Mouse (Mus musculus) layer of hippocampus, postnatal 25 days (tissue): ENCODE data around the gene Frem2. TPM values are rescaled to one million over a fixed set of nuclear protein-coding genes. Genes with fewer than 3 reads are reported as not detected.

ENCODE experiments used
- DNase-seq, 2 experiments: peaks; one replicate each; pipeline ENCODE4 v3.0.0; 2022; ENCODE audit warnings: mixed read lengths in 2 of 2, low spot score in 1 of 2; ENCODE audit errors: extremely low spot score in 1 of 2
- total RNA-seq, 2 experiments: library from RNA; stranded (reverse); gene quantifications; 2 replicates each; pipeline ENCODE4 v1.2.3; 2021

Gene Frem2
- total RNA-seq: 1 to 10 TPM; 1.7 to 2.3 TPM

DNA sequence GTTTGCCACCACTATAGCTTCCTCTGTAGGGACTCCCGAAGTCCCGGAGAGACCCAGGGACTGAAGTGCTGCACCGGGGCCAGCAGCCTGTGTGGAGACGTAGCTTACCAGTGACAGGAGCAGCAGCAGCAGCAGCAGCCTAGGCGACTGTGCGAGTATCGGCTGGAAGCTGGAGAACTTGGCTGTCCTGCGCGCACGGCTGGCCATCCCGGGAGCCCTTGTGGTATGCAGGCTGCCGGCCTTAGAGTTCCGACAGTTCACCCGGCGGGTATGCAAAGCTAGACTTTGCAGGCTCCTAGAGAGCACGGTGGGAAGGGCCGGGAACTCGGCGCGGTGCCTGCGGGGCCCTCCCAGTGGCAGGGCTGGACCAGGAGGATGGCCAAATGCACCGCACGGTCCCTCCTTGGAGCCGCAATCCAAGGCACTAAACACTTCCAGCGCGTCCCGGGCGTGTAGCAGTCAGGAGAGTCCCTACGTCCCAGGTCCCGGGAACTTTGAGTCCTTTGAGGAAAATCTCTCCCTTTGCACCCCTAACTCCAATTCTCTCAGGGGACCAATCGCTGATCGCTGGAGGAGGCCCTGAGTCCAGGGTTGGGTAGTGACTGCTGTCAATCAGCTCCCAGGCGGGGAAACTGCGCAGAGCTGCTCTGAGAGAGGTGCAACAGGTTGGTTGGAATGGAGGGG is at the start of gene Frem2:
Gene Frem2, minus strand, starts transcription at position 478 of the 684 bp plus-strand sequence.
- peak; percentile 20 to 51 for DNase-seq

GRCm38 (mm10) chr3:53705992-53706495 is 48.9 kb upstream of the Frem2 start:
- DNase-seq: no peak

GRCm38 (mm10) chr3:53703126-53703505 is 46.0 kb upstream of the Frem2 start:
- DNase-seq: no peak

DNA sequence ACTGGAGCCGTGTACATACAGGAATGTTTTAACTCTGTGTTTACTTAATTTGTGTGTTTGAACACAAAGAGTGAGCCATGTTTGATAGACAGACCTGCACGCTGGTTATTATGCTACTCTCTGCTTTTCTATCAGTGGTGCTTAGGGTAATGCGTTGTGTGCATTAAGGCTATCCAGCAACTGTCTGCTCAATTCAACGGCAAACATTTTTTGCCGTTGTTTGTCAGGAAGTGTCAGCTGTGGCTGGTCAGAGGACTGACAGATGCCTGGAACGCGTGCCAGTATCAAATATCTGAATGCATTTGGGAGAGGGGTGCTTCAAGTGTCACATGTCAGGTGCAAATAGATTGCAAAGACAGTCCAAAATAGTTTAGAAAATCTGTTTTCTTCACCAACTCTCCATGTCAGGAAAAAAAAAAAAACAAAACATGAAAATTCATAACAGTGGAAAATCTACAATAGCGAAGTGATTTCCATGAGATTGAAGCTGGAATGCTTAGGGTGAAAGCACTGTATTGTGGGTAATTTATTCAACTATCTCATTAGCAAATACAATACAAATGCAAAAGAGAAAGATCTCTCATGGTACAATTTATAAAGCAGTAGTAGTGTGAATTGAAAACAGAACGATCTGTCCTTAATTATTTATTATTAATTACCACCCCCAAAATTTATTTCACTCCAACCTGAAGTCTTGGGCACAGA is 45.4 kb upstream of the Frem2 start:
- no peak for DNase-seq

DNA sequence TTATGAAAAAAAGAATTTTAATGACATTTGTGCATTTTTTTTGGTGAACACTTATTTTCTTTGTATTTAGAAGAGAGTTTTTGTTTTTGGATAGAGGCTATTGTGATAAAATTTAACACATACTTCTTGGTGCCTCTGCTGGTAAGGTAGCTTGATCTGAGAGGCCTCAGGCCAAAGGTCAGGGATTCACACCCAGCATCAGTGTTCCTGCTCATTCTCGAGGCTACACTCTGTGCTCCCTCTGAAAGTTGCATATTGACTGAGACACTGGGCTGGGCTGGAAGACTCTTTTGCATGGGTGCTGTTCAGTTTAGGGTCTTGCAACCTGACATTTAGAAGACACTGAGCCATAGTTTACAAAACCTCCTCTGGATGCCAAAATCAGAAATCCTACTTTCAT is 44.8 kb upstream of the Frem2 start:
- no peak for DNase-seq

GRCm38 (mm10) chr3:53687776-53688175 is 30.6 kb upstream of the Frem2 start:
- no peak for DNase-seq

DNA sequence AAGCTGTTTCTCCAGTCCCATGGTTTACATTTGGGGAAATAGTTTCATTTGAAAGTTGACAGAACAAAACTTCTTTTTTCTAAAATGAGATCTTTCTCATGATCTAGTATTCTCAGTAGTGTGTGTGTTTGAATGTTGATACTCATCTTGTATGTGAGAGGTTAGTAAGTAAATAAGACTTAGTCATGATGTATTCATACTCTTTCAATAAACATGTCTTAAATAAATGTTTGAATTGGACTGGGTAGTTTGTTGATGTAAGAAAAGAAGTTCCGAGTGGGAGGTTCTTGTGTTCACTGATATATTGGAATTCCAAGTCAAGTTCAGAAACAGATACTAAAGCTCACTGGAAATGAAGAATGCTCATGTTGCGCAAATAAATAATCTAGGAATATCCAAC is 25.1 kb upstream of the Frem2 start:
- no peak for DNase-seq

DNA sequence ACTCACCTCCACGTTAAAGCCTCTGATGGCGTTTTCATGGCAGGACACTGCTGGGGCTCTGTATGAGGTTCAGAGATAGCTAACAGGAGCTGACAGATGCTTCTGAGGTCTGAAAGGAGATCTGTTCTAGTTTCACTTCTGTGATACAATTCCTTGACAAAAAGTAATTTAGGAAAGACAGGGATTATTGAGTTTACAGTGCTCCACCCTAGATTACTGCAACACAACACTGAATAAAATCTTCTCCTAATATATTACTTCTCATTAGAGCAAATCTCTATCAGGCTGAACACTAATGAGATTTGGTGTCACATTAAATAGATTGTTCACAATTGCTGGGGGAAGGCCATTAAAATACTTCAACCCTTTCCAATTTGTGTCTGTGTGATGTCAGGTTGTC is 23.7 kb upstream of the Frem2 start:
- no peak for DNase-seq

DNA sequence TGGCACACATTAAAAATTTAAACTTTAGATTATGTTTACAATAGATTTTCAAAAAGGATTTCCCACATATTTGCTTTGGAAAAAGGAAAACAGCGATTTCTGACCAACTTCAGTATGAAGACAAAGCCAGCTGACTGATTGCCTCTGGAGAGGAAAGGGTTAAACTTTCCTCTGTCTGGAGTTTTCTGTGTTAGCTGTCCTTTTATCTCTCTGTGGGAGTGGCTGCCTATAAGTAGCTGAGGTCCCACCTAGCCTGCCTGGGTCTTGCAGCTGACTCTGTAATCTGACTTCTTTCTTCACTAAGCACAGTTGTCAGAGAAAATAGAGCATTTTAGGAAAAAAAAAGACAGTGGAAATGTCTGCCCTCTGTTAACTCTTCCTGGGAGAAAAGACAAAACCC is 17.1 kb upstream of the Frem2 start:
- DNase-seq: no peak

GRCm38 (mm10) chr3:53669736-53670135 is 12.6 kb upstream of the Frem2 start:
- no peak for DNase-seq

GRCm38 (mm10) chr3:53657744-53658534 is 784 bp upstream of the Frem2 start:
- DNase-seq: no peak

GRCm38 (mm10) chr3:53656328-53656877 is 752 bp downstream of the Frem2 start:
- no peak for DNase-seq

DNA sequence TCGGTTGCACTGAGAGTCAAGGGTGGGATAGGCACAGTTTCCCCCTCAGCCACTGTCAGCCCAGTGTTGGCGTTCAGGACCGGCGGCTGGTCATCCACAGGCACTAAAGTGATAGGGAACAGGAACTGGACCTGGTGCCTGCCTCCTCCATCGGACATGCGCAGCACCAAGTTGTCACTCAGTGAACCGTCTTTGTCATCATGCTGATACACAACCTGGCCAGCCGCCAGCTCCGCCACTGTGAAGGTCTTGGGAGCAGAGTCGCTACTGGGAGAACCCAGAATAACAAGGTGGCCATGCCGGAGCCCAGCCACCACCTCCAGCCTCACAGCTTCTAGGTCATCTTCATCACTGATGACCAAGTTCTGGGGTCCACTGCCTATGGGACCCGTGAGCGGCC is 1.8 kb downstream of the Frem2 start:
- DNase-seq: no peak

DNA sequence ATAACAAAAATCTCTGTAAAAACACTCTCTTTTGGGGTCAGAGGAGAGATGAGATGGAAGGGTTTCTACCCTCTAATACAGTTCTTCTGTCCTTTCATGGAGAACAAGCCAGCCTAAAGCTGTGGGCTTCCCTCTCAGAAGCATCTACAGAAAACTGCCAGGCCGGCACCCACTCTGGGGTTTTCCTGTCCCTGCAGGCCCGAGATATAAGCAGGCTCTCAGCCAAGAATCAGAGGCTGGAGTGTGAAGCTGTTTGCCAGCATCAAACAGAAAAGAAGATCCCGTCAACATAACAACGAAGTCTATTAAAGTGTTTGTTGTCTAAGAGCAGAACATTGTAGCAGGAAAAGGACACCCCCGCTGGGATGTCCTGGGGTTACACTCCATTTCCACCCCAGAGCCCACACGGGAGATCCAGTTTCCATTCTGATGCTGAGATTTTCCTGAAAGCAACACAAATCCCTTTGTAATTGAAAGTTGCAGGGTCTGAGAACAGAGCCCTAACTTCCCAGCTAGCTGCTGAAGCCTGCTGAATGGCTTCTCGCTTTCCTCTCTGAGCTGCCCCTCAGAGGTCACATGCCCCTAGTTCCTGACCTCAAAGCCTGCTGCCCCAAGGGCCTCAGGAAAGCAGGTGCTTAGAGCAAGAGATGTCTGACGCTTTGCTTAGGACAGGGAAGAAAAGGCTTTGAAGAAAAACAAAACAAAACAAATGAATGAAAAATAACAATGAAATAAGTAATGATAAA is 7.0 kb downstream of the Frem2 start:
- DNase-seq: no peak

GRCm38 (mm10) chr3:53649425-53649824 is 7.7 kb downstream of the Frem2 start:
- no peak for DNase-seq

DNA sequence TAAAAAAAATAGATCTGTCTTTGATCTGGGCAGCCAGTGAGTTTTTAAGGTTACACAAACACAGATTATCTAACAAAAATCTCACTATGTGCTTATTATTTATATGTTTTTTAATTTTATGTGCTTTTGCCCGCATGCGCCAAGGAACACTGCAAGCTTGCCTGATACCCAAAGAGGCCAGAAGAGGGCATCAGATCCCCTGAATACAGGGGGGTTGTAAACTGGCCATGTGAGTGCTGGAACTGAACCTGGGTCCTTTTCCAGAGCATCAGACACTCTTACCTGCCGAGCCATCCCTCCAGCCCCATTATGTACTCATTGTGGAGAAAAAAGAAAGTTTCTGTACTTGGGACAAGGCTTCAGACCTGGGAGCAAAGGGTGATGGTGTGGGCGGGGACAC is 8.3 kb downstream of the Frem2 start:
- DNase-seq: no peak

DNA sequence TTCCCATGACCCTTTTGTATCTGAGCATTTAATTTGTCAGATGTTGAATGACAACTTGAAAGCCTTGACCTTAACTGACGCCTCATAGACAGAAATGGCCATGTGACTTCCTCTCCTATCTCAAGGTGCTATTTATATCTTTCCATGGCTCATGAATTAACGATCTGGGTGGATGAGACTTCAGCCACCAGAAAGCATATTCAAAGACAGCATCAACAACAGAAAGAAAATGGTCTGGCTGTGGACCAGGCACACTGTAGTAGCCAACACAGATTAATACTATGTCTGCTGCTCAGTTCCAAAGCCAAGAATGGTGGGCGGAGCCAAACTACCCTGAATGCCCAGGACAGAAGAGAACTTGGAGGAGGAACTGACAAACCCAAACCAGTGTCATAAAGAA is 21.2 kb downstream of the Frem2 start:
- no peak for DNase-seq

DNA sequence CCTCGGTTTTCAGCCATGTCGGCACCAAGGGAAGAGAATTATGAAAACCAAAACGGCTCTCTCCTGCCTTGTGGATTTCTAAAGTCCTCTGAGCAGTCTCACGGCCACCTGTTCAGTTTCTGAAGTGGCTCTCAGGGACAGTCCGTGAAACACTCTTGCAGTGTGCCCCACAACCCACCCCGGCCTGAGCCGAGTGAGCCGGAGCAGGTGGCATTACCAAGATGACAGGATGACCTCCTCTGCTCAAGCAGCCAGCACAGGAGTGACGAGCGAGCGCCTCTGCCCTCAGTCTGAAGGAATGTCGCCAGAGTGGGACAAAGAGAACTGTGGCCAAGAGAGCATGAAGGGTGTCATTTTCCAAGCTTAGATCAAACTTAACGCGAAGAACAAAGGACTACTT is 26.0 kb downstream of the Frem2 start:
- DNase-seq: no peak

DNA sequence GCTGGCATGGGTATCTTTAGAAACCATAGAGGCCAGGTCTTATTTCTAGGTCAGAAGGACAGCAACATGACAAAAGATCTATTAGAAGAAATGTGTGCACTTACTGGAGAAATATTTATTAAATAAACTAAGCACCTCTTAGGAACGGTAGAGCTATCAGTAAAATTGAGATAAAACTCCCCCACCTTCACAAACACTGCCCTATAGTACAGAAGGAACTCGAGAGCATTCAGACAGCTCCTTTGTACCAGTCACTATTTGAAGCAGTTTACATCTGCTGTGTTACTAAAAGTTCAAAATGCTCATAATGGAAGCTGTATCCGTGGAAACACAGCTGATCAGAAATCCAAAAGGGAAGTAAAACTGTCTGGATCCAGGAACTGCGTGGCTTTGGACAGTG is 26.5 kb downstream of the Frem2 start:
- DNase-seq: no peak

GRCm38 (mm10) chr3:53629966-53630365 is 27.2 kb downstream of the Frem2 start:
- no peak for DNase-seq
